Comparison of ENCODE assay signal across 8 mouse cellular contexts in the genomic region with DNA sequence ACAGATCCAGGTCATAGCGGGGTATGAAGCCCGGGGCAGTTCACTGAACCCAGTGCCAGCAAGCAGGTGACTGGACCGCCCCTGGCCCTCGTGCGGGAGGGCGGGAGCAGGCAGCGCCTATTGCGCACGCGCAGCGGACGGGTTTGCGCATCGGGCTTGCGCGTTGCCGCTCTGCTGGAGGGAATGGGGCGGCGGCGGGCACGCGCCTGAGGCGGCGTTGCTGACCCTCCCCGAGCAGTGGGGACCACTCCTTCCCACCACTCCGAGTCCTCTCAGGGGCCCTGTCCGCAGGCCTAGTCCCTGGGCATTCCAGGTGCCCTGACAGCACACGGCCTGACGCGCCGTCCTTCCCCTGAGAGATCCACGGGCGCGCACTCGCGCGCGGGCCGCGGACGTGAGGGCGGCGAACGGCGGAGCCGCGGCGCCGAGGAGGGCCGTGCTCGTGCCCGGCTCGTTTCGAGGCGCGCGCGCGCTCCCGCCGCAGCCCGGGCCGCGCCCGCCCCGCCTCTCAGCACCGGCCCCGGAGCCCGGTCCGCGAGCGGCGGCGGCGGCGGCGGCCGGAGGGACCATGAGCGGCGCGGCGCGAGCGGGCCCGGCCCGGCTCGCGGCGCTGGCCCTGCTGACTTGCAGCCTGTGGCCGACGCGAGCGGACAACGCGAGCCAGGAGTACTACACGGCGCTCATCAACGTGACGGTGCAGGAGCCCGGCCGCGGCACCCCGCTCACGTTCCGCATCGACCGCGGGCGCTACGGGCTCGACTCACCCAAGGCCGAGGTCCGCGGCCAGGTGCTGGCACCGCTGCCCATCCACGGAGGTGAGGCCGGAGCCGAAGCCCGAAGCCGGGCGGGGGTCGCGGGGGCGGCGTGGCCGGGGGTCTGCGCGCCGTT. TPM values are rescaled to one million over a fixed set of nuclear protein-coding genes. Genes with fewer than 3 reads are reported as not detected.
DNase-seq lines count a peak whose midpoint lies in the region; ATAC-seq and TF ChIP-seq lines count a peak whose summit lies in the region.

A gene (plus strand): TSS at position 514 of the 888 bp plus-strand sequence.

- no peaks in the 10 kb centered on the region for H3K9me3 ChIP-seq in lung, embryonic 14.5 days (ENCODE audit: low read depth, low read length)

- peak; percentile 98; the same call in 1 of the 2 replicates for TF ChIP-seq POLR2A in olfactory bulb, adult 2 months (IDR thresholded peaks at IDR 0.05; ENCODE audit: insufficient read depth, low read depth, low read length)

- peak within 1 kb of the TSS; percentile 86 for H3K27ac ChIP-seq in lung, embryonic 14.5 days (ENCODE audit: low read depth)
- H3K27ac ChIP-seq in olfactory bulb, adult 2 months (ENCODE audit: insufficient read depth, low read depth, low read length): peak within 1 kb of the TSS; percentile 99

- H3K27me3 ChIP-seq in lung, embryonic 14.5 days (ENCODE audit: insufficient read depth, low read length): no peaks in the 10 kb centered on the region

- under 1% methylated on average over 111 of the region's 129 CpGs for WGBS in lung, embryonic 14.5 days
- 9% methylated on average over 129 of the region's 129 CpGs for WGBS in olfactory bulb, adult 2 months

- peaks cover 10% of the 10 kb centered on the region; the same call in 1 of the 2 replicates for H3K4me1 ChIP-seq in lung, embryonic 14.5 days (ENCODE audit: insufficient read depth)
- H3K4me1 ChIP-seq in olfactory bulb, adult 2 months (ENCODE audit: control insufficient read depth, insufficient read depth, low read length): peaks cover 4% of the 10 kb centered on the region; the same call in 1 of the 2 replicates

- no peaks in the 10 kb centered on the region for H3K36me3 ChIP-seq in lung, embryonic 14.5 days (ENCODE audit: insufficient read depth)

- peak; percentile 86 for ATAC-seq in frontal cortex, adult (ENCODE audit: low TSS enrichment)
- ATAC-seq in hematopoietic stem cell, adult 5-6 weeks (replicated peaks in 1 of 2; ENCODE audit: insufficient read depth in 1 of 2, low FRiP score in 2 of 2, low TSS enrichment in 1 of 2, low read depth in 1 of 2, poor library complexity in 2 of 2, severe bottlenecking in 2 of 2): peak; percentile 54 to 71
- peak; percentile 94 for ATAC-seq in lung, embryonic 14.5 days (ENCODE audit: insufficient read depth)

- peak within 1 kb of the TSS; percentile 94 for H3K9ac ChIP-seq in lung, embryonic 14.5 days

- peak; percentile 95 for DNase-seq in Muller cell, postnatal 12 days (ENCODE audit: inconsistent ontology term)
- DNase-seq in cerebellum, adult 9-10 months: peak; percentile 97
- DNase-seq in layer of hippocampus, adult 8-10 months (ENCODE audit: low spot score in 2 of 2): peak; percentile 88 to 96
- peak; percentile 97 for DNase-seq in lung, embryonic 14.5 days
- peak; percentile 86 to 90 for DNase-seq in thymus, adult 18-20 months

- peak within 1 kb of the TSS; percentile 85 for H3K4me2 ChIP-seq in lung, embryonic 14.5 days

- no peak for TF ChIP-seq CTCF in lung, embryonic 14.5 days (IDR thresholded peaks at IDR 0.05; ENCODE audit: low read depth)
- no peak for TF ChIP-seq CTCF in olfactory bulb, adult 2 months (IDR thresholded peaks at IDR 0.05; ENCODE audit: insufficient read depth, low read depth, low read length)

- peak within 1 kb of the TSS; percentile 89 for H3K4me3 ChIP-seq in lung, embryonic 14.5 days (ENCODE audit: low read depth, low read length)
- H3K4me3 ChIP-seq in olfactory bulb, adult 2 months (ENCODE audit: insufficient read depth, low read depth, low read length): peak within 1 kb of the TSS; percentile 77

RNA-seq across cellular contexts. Expression of the gene that starts here (rescaled TPM):
- 288 and 337 TPM in 2 replicates for total RNA-seq in hematopoietic stem cell, adult 5-6 weeks (2017)
- 10 to 100 TPM; 75.8 to 95.8 (median 84.2) TPM for total RNA-seq in layer of hippocampus, adult 8-10 months (2022)
- polyA plus RNA-seq in lung, embryonic 14.5 days (2014; fragmentation: Nextera tagmentation; extraction: Ambion mirVana): 60.7 and 65.3 TPM in 2 replicates
- polyA plus RNA-seq in olfactory bulb, adult 2 months (2012; ENCODE audit: insufficient read depth, insufficient read length, low replicate concordance, missing spikeins): not detected in 2 replicates

Comparison
In these comparisons a context has a peak if more than half of its experiments do, and no peak if none do; other contexts are left out.
1. Peak in every context shown above with its lines: DNase-seq, ATAC-seq, H3K4me3 ChIP-seq and H3K27ac ChIP-seq.